Mouse (Mus musculus) yolk sac, embryonic 10.5 days (tissue): ENCODE results near the gene Parg.
"Not testable (repeated sequence)": the region's sequence is repeated elsewhere in the genome, so short reads cannot be mapped to it uniquely, and the experiment has no call there.

Source experiments
- DNase-seq: peaks from one replicate; pipeline ENCODE4 v3.0.0-alpha.2; 2017; ENCODE audit warnings: low spot score

Parg gene

DNA sequence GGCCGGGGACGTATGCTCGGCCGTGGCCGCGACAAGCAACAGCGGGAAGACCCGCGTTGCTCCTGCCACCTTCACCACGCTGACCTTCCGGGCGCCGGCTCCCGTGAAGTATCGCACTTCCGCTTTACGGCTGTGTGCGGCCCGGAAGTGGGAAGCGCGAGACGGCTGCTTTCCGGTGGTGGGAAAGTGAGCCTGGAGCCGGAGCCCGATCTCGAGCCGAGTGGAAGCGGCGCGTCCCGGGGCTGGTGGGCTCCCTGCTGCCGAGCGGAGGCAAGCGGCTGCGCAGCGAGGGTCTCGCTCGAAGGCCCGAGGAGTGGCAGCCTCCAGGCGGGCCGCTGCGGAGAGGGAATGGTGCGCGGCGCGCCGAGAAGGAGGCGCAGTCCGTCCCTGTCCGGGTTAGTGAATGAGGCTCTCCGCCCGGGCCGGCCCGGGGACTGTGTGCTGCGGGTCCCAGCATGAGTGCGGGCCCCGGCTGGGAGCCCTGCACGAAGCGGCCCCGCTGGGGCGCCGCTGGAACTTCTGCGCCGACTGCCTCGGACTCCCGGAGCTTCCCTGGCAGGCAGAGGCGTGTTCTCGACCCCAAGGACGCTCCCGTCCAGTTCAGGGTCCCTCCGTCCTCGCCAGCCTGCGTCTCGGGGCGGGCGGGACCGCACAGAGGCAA is at the start of gene Parg, which contains the start of gene Timm23:
Gene Parg, plus strand, starts transcription at position 159 of the 661 bp plus-strand sequence.
Gene Timm23, minus strand, starts transcription at position 108 of the 661 bp plus-strand sequence.
- DNase-seq = peak; percentile 87

DNA sequence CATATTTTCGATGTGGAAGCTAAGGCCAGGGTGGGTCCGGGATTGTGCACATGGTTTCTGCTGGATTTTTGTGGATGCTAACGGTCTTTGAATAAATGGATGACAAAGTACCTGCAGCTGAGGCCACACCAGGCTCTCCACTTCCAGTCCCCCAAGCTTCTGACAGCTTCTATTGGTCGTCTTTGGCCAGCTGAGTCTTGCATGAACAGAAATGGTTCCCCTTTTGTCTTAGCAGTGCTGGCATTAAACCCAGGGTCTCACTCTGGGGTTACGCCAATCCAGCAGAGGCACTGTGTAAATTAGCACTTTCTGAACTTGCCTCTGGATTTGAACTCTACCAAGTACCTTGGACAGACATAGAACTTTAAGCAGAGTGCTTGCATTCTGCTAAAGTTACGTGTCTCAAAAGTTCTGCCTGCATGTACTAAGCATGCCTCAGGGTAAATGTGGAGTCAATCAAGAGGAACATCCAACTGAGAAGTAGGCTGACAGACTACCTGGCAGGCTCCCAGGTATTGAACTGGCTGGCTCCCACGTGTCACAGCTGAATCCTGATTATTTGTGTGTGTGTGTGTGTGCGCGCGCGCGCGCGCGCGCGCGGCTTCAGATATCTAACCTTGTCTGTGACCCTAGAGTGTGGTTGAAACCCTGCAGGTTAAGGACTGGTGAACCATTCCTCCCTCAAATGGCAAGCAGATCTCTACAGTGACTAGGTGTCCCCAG is 49.3 kb upstream of the Parg start:
- DNase-seq = no peak

DNA sequence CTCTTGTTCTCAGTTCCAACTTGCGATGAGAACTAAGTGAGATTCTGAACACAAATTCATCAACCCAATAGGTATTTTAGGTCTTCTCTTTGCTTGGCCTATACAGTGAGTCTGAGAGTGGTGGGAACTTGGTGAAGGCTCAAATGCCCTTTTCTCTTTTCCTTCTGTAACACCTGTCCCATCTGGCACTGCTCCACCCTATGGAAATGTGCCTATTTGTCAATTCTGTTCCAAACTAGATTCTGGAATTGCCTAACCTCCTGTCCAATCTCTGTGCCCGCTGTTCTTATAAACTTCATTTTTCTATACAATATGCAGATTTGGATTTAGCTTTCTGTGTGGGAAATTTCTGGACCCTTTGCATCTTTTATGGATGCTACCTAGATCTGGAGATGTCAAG is 48.6 kb upstream of the Parg start:
- no peak for DNase-seq

- DNase-seq = no peak
Observed at GRCm38 (mm10) chr14:32154758-32155157, 47.0 kb upstream of the Parg start.

GRCm38 (mm10) chr14:32159150-32159670 is 42.5 kb upstream of the Parg start:
- peak; percentile 58 for DNase-seq

DNA sequence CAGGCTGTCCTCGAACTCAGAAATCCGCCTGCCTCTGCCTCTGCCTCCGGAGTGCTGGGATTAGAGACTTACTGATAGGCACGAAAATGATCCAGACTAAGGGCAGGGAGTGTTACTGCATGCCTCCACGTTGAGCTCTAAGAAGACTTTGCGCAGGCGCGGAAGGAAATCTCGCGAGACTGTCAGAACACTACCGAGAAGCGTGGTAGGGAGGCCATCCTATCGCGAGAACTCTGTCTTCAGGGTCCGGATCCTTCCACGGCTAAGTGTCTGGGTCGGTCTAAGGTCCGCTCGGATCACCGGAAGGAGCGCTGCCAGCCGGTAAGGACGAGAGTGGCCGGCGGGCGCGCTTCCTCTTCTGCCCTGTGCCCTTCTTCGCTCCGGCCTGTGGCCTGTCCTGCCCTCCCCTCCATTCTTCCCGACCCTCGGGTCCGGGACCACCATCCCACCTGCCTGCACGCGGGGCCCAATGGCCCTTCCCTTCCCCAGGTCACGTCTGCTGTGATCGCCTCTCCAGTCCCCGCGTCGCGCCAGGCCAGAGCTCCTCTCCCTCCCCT is 42.0 kb upstream of the Parg start, which contains the start of gene Ncoa4:
Gene Ncoa4, plus strand, starts transcription at position 176 of the 557 bp plus-strand sequence.
- DNase-seq = peak; percentile 98

GRCm38 (mm10) chr14:32160563-32160962 is 41.2 kb upstream of the Parg start:
- DNase-seq = peak; percentile 48

DNA sequence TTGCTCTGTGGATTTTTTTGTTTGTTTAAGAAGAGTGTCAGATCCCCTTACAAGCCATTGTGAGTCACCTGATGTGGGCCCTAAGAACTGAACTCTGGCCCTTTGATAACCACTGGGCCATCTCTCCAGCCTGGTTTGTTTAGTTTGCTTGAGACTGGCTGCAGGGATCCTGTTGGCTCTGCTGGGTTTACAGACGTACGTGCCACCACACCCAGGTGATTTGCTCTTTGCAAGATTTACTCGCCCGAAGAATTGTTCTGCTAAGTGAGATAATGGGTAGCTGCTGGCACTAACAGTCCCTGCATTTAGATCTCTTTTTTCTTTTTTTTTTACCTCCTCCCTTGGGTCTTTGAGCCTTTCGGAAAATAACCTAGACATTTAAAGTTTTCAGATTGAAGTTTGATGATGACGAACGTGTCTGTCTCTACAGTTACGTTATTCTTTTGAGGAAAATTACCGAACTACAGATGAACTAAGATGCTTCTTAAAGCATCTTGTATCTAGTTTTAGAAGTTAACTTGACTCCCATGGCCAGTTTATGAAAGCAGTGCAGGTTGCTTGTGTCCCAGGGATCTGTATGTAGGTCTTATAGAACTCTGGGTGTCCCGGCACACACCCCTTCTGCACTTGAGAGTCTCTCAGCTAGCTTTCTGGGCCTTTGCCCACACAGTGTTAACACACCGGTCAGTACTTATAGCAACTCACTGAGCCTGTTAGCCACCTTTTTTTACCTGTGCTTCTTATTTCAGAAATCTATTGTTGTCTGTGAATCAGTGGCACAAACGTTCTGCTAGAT is 40.5 kb upstream of the Parg start:
- DNase-seq = peak; percentile 83

DNA sequence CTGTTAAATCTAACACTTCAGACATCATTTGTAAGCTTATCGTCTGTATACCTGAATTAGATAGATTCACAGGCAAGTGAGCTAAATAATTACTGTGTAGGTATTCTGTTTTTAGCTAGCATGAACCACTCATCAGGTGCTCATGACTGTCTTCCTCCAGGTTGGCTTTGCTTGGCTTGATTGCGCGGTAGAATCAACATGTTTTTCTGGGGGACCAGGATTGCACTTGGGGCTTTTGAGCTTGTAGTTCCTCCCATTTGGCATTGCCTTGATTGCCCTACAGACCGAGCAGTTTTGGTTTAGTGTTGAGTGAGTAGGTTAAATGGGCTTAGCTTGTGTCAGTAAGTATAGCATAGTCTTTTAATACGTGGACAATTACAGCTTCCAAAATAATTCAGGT is 39.5 kb upstream of the Parg start:
- no peak for DNase-seq

GRCm38 (mm10) chr14:32163203-32163888 is 38.4 kb upstream of the Parg start:
- DNase-seq = no peak

- no peak for DNase-seq
Observed at GRCm38 (mm10) chr14:32164173-32165051, 37.3 kb upstream of the Parg start.

DNA sequence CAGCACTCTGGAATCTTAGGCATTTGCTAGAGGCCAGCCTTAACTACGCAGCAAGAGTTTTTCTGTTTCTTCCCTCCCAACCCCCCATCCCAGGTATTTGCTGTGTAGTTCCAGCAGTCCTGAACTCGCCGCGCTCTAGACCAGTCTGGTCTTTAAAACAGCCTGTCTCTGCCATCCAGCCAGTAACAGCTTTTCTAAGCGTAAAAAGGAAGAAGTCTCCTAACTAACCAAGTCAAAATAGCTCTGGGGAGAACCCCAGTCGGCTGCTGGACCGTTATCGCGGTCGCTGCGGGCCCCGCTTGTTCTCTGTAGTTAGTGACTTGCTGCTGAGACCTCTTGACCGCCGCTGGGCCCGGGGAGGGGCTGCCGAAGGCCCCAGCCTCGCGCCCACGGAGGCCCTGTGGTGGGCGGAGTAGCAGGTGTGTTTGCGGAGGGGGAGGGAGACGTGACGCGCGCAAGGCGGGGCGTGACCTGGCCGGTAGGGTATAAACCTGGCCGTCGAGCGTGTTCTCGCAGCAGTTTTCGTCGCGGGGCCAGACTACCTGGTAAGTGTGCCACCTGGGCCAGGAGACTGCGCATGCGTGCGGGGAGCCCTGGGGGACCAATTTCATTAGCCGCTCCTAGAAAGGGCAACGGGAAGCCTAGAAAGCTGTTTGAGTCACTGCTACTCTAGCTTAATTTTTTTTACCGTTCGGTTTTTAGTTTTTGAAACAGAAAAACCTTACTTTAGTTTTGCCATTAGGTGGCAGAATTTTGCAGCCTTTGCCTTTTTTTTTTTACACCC is 36.3 kb upstream of the Parg start:
- DNase-seq = peak; percentile 94

GRCm38 (mm10) chr14:32166062-32166441 is 35.7 kb upstream of the Parg start:
- no peak for DNase-seq

GRCm38 (mm10) chr14:32166840-32167239 is 34.9 kb upstream of the Parg start:
- DNase-seq = no peak

GRCm38 (mm10) chr14:32167326-32167725 is 34.4 kb upstream of the Parg start:
- no peak for DNase-seq

GRCm38 (mm10) chr14:32168653-32169231 is 33.0 kb upstream of the Parg start:
- no peak for DNase-seq

DNA sequence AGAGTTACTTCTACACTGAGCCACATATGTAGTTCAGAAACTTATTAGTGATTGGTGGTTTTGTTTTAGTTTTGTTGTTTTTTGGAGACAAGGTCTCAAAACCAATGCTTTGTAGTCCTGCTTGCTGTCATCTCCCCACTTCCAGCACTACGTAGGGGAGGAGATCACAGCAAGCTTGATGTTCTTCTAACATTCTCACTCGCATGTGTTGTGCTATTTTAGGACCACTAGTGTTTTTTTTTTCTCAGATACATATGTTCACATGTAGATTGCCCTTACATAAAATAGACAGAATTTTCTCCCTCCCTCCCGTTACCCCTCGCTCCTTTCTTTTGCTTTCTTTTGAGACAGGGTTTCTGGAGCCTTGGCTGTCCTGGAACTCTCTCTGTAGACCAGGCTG is 31.6 kb upstream of the Parg start:
- DNase-seq = no peak

GRCm38 (mm10) chr14:32175310-32175709 is 26.4 kb upstream of the Parg start:
- DNase-seq = no peak

DNA sequence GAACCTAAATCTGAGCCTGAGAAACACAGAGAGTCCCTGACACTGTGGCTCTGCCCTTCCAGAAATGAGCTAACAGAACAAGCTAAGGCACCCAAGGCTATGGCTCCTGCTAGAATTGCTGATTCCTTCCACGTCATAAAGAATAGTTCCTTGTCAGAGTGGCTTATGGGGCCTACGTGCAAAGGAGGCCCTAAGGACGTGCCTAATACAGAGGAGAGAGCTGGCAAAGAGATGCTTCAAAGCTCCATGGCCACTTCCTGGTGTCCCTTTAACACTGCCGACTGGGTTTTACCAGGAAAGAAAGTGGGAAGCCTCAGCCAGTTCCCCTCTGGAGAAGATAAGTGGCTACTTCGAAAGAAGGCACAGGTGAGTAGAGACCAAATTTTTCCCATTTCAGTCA is 25.2 kb upstream of the Parg start:
- not testable (repeated sequence) for DNase-seq
